Mouse (Mus musculus): ENCODE measurements around the gene Nuak1. TPM values are rescaled to one million over a fixed set of nuclear protein-coding genes. Genes with fewer than 3 reads are reported as not detected.

Gene Nuak1
- polyA plus RNA-seq, 1 experiment from 2014 or later = 2.3 TPM

- Histone ChIP-seq H3K27ac (replicated peaks) (no peak overlapping the region), H3K4me2 (no peak overlapping the region), H3K9me3 (no peaks in the 10 kb centered on the region), H3K9ac (no peak overlapping the region), H3K36me3 (no peaks in the 10 kb centered on the region), H3K4me1 (no peaks in the 10 kb centered on the region), H3K4me3 (no peak overlapping the region), H3K27me3 (replicated peaks) (no peaks in the 10 kb centered on the region)
- 76% methylated on average over 5 of the region's 5 CpGs for WGBS
- ATAC-seq (ENCODE audit: extremely low read depth, insufficient number of reproducible peaks, low FRiP score, low TSS enrichment) = no peak
Measured at GRCm38 (mm10) chr10:84329336-84329735, 111.1 kb downstream of the Nuak1 start.

GRCm38 (mm10) chr10:84324018-84324417, 116.4 kb downstream of the Nuak1 start:
- 55% methylated on average over 6 of the region's 6 CpGs for WGBS
- Histone ChIP-seq H3K9ac (no peak overlapping the region), H3K36me3 (no peaks in the 10 kb centered on the region), H3K4me2 (no peak overlapping the region), H3K9me3 (no peaks in the 10 kb centered on the region), H3K4me3 (no peak overlapping the region), H3K4me1 (no peaks in the 10 kb centered on the region), H3K27me3 (replicated peaks) (no peaks in the 10 kb centered on the region), H3K27ac (replicated peaks) (no peak overlapping the region)
- no peak for ATAC-seq (ENCODE audit: extremely low read depth, insufficient number of reproducible peaks, low FRiP score, low TSS enrichment)

Other genes starting within 250 kb of the Nuak1 start
- gene Ckap4, start 93.5 kb upstream of the Nuak1 start, polyA plus RNA-seq (2015; fragmentation: Nextera tagmentation; extraction: Ambion mirVana) = 87.9 and 91.5 TPM in 2 replicates
- 27.9 and 30.6 TPM in 2 replicates for gene Tcp11l2, start 136.0 kb upstream of the Nuak1 start, polyA plus RNA-seq (2015; fragmentation: Nextera tagmentation; extraction: Ambion mirVana)
- gene Polr3b, start 181.7 kb upstream of the Nuak1 start, polyA plus RNA-seq (2015; fragmentation: Nextera tagmentation; extraction: Ambion mirVana) = 9.4 and 10.7 TPM in 2 replicates